Mouse (Mus musculus) gastrocnemius, adult 2 months (tissue): ENCODE measurements around the gene Nudcd3. TPM values are rescaled to one million over a fixed set of nuclear protein-coding genes. Genes with fewer than 3 reads are reported as not detected.
"Not testable (repeated sequence)": the region's sequence is repeated elsewhere in the genome, so short reads cannot be mapped to it uniquely, and the experiment has no call there.

Source experiments
- DNase-seq: peaks from one replicate; pipeline ENCODE4 v3.0.0; 2022
- H3K27ac ChIP-seq: fragments of 200-600 bp; 2 replicates; pipeline ENCODE4 v1.8.1; 2022; ENCODE audit warnings: mild to moderate bottlenecking
- H3K4me3 ChIP-seq: fragments of 200-600 bp; 2 replicates; pipeline ENCODE4 v1.8.1; 2022; ENCODE audit warnings: mild to moderate bottlenecking, moderate library complexity
- CTCF ChIP-seq: fragments of 200-600 bp; IDR thresholded peaks from 2 replicates; pipeline ENCODE4 v1.8.1; 2022; ENCODE audit warnings: antibody characterized with exemption, mild to moderate bottlenecking, moderate library complexity
- intact Hi-C: fragments of 180-260 bp; cut with DNase I; formaldehyde crosslinking; loops from one replicate; pipeline ENCODE4 v1.15.1; 2025
- total RNA-seq, 2 experiments: library from RNA; stranded (reverse); gene quantifications; 2 replicates each; pipeline ENCODE4 v1.2.3; 2021

The Nudcd3 gene
- total RNA-seq, 2 experiments from 2014 or later = 64.3 to 67.9 TPM

GRCm38 (mm10) chr11:6108296-6108695 is 91.9 kb downstream of the Nudcd3 start:
- Histone ChIP-seq H3K4me3 (no peak overlapping the region), H3K27ac (no peak overlapping the region)
- no peak for TF ChIP-seq CTCF
- intact Hi-C loops = no loop called here
- no peak for DNase-seq

GRCm38 (mm10) chr11:6107722-6108121 is 92.5 kb downstream of the Nudcd3 start:
- TF ChIP-seq CTCF = no peak
- DNase-seq = no peak
- Histone ChIP-seq H3K27ac (no peak overlapping the region), H3K4me3 (no peak overlapping the region)
- intact Hi-C loops = no loop called here

GRCm38 (mm10) chr11:6104734-6105133 is 95.5 kb downstream of the Nudcd3 start:
- TF ChIP-seq CTCF = no peak
- H3K4me3 ChIP-seq = no peak overlapping the region
- no peak for DNase-seq
- intact Hi-C loops = no loop called here
- no peak overlapping the region for H3K27ac ChIP-seq

- intact Hi-C loops, H3K4me3 ChIP-seq, H3K27ac ChIP-seq: not testable (repeated sequence)
Observed at GRCm38 (mm10) chr11:6096637-6097036, 103.6 kb downstream of the Nudcd3 start.

GRCm38 (mm10) chr11:6086991-6087390 is 113.2 kb downstream of the Nudcd3 start:
- Histone ChIP-seq H3K27ac (no peak overlapping the region), H3K4me3 (no peak overlapping the region)
- intact Hi-C loops = no loop called here
- TF ChIP-seq CTCF = no peak
- no peak for DNase-seq

More at GRCm38 (mm10) chr11:6096637-6097036, 103.6 kb downstream of the Nudcd3 start:
- DNase-seq = not testable (repeated sequence)

- H3K4me3 ChIP-seq = no peak overlapping the region
- no peak for TF ChIP-seq CTCF
- H3K27ac ChIP-seq = no peak overlapping the region
- no peak for DNase-seq
- intact Hi-C loops = no loop called here
Observed at GRCm38 (mm10) chr11:6078737-6079136, 121.5 kb downstream of the Nudcd3 start.

- intact Hi-C loops = no loop called here
- TF ChIP-seq CTCF = no peak
- no peak overlapping the region for H3K4me3 ChIP-seq
- H3K27ac ChIP-seq = no peak overlapping the region
- no peak for DNase-seq
Observed at GRCm38 (mm10) chr11:6075618-6076066, 124.6 kb downstream of the Nudcd3 start.

GRCm38 (mm10) chr11:6068181-6068957 is 131.8 kb downstream of the Nudcd3 start:
- TF ChIP-seq CTCF = no peak
- intact Hi-C loops = loop anchor here (5.0 kb wide), 1 partner anchor 54 kb away; no protein-coding TSS in a partner anchor
- H3K4me3 ChIP-seq = no peak overlapping the region
- H3K27ac ChIP-seq = no peak overlapping the region
- no peak for DNase-seq

GRCm38 (mm10) chr11:6067160-6067559 is 133.1 kb downstream of the Nudcd3 start:
- intact Hi-C loops = loop anchor here (5.0 kb wide), 1 partner anchor 55 kb away; no protein-coding TSS in a partner anchor

GRCm38 (mm10) chr11:6066176-6066575 is 134.0 kb downstream of the Nudcd3 start, which contains the start of gene Camk2b:
Camk2b (minus strand) TSS chr11:6066362.
- Histone ChIP-seq H3K4me3 (peak within 1 kb of the TSS; percentile 85), H3K27ac (peak within 1 kb of the TSS; percentile 88)
- TF ChIP-seq CTCF = no peak
- DNase-seq = no peak
- intact Hi-C loops = loop anchor here (5.0 kb wide), 1 partner anchor 56 kb away; no protein-coding TSS in a partner anchor

More at GRCm38 (mm10) chr11:6067160-6067559, 133.1 kb downstream of the Nudcd3 start:
- TF ChIP-seq CTCF = no peak
- no peak for DNase-seq
- no peak overlapping the region for H3K4me3 ChIP-seq
- H3K27ac ChIP-seq = no peak overlapping the region

- intact Hi-C loops = loop anchor here (5.0 kb wide), 1 partner anchor 57 kb away; no protein-coding TSS in a partner anchor
- TF ChIP-seq CTCF = no peak
- Histone ChIP-seq H3K4me3 (peak overlapping the region; percentile 85), H3K27ac (peak overlapping the region; percentile 88)
- peak; percentile 73 for DNase-seq
Observed at GRCm38 (mm10) chr11:6065551-6066121, 134.6 kb downstream of the Nudcd3 start.

GRCm38 (mm10) chr11:6065046-6065521 is 135.1 kb downstream of the Nudcd3 start:
- DNase-seq = peak; percentile 58
- peak overlapping the region; percentile 88 for H3K27ac ChIP-seq
- intact Hi-C loops = loop anchor here (5.0 kb wide), 1 partner anchor 57 kb away; no protein-coding TSS in a partner anchor
- no peak for TF ChIP-seq CTCF
- peak overlapping the region; percentile 85 for H3K4me3 ChIP-seq
